Mouse (Mus musculus): ENCODE measurements around the gene Slc25a30. TPM values are rescaled to one million over a fixed set of nuclear protein-coding genes. Genes with fewer than 3 reads are reported as not detected.

Slc25a30 gene
- polyA plus RNA-seq, 3 experiments from 2014 or later: 19.9 to 22.3 (median 21.9) TPM

DNA sequence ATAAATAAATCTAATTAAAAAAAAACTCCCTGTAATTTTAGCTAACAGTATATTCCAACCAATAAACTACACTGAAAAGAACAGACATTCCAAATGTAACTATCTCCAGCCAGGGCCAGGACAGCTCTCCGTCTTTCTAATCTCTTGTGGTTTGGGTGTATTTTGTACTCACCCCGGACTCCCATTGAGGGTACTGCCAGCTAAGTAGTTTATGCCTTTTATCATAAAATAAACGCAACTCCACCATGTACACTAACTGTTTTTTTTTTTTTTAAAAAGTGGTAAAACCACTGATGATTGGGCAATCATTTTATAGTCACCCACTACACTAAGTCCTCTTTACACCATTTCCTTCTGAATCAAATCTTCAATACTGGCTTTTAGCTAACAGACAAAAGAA lies 51.2 kb downstream of the Slc25a30 start:
- ATAC-seq: no peak

DNA sequence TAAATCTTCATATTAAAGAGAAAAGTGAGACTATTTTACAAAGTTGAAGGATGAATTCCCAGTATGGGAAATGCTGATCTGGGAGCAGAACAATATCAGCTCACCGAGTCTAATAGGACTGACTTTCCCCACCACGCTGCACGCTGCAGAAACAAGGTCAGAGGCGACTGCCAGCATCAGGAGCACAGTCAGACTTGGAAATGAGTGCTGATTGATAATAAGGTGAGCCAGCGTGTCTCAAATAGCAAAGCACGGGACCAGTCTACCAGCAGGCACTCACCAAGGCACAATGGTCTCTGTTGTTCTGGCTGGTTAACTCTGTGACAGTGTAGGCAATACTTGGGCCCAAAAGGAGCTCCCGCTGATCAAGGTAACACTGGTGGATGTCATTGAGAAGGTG lies 54.2 kb downstream of the Slc25a30 start:
- ATAC-seq: no peak

DNA sequence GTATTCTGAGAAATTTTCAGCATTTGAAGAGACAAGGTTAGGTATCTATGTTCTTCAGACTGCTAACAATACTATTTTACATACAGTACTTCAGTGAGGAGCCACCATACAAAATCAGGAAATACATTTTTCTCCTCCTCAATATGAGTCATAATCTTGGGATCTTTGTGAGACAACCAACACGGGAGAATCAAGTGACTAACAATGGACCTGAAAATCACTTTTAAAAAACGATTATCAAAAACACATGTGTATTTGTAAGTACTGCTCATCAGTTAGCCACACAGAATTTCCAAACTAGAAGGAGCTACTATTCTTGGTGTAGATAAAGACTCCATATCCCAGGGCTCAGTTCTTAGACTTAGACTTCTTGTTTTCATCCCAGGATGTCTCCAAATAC lies 55.5 kb downstream of the Slc25a30 start:
- ATAC-seq: no peak

DNA sequence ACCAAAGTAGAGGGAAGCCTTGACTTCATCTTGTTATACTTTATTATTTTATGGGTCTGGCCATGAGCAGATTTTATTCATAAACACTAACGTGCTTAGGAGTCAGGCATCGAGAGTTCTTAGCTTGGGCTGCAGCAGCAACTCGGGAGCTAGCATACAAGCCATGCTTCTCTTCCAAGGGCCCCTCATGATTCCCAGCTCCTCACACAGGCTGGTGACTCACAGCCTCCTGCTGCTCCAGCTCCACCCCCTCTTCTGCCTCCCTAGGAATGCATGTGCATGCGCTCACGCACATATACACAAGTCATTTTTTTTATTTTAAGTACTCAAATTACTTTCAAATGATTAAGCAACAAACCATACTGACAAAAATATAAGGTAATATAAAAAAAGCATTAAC lies 58.7 kb downstream of the Slc25a30 start:
- no peak for ATAC-seq

DNA sequence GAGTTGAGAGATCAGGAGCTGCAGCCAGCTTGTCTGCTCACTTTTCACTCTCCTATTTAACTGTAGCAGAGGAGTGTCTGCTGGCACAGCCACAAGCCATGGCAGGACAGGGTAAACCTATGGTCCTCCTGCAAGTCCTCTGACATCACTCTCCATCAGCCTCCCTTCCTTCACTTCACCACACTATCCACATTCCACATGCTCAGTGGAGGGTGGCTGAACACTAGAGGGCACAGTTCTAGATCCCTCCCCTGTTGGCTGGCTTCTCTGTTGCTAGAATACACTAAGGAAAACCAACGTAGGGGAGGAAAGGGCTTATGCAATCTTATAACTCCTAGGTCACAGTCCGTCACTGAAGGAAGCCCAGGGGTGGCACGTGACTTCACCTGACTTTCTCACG lies 59.8 kb downstream of the Slc25a30 start:
- ATAC-seq: no peak

DNA sequence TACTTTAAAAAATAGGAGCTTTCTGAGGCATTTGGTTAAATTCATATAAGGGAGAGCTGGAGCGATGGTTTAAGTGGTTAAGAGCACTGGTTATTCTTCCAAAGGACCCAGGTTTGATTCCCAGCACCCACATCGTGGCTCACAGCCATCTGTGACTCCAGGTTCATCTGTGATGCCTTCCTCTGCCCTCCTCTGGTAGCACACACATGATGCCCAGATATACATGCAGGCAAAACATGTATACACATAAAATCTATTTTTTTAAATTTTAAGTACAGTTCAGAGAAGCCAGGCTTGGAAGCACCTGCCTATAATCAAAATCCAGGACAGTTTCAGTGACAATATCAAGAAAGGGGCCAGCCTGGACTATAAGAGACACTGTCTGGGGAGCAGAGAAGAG lies 64.0 kb downstream of the Slc25a30 start:
- no peak for ATAC-seq

DNA sequence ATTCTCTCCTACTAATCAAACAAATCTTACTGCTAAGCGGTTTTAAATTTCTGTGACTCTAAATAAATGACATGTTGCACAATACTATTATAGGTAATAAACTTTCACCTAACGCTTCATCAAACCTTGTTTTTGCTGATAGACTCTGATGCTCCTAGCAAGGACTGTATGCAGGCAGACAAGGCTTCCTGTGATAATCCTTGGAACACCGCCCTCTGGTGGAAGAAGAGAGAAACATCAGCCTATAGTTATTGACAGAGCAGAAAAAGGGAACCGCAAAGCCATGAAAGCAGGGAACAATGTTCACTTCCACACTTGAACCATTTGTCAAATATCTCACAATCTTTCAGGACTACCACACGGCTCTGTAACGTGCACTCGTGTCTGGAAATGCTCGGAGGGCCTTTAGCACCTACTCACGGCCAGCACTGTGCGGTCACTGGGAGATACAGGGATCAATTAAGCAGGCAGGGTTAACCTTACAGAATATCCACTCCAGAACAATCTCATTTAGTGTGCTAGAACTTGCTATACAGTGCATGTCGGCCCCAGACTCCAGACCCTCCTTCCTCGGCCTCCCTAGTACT lies 64.8 kb downstream of the Slc25a30 start:
- ATAC-seq: peak; percentile 50

DNA sequence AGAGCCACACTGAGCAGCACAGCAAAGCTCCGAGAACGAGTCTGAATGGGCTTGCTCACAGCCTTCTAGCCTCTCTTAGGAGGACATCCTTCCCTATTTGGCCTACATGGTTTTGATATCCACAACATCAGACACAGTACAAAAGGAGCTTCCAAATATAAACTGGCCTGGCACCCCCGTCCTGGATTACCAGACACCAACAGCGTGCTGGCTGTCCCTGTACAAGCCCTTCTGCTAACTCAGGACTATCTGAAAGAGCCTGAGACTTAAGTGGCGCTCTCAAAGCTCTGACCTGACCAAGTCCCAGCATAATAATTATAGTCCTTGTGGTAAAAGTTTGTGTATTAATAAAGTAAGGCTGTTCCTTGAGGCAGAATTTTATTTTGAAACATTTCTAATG lies 66.7 kb downstream of the Slc25a30 start:
- ATAC-seq: no peak

DNA sequence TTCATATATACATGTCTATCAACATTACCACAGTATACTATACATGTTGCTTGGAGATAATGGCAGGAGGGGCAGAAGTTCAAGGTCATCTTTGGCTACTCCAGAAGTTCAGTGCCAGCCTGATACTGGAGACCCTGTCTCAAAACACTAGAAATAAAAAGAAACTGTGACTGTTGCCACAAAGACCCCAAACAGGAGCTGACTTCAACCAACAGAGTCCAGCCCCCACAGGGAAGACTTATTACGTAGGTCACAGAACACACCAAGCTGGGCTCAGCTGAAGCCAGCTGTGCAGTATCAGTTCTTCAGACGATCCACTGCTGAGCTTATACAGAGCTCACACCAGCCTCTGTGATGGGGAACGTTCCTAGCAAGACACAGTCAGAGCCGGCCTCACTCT lies 70.4 kb downstream of the Slc25a30 start:
- ATAC-seq: no peak

DNA sequence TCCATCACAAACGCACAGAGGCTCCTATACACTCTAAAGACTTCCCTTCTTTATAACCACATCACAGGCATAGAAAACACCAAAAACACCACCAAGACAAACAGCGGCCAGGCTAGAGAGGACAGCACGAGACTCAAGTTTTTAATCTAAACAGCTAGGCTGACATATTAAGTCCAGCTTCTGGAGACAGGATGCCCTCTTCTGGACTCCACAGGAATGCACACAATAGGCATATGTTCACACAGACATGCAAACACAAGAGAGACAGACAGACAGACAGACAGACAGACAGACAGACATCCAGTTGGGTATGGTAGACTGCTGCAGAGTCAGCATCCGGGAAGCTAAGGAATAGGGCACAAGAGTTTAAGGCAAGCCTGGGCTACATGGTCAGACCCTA lies 73.2 kb downstream of the Slc25a30 start:
- ATAC-seq: no peak

DNA sequence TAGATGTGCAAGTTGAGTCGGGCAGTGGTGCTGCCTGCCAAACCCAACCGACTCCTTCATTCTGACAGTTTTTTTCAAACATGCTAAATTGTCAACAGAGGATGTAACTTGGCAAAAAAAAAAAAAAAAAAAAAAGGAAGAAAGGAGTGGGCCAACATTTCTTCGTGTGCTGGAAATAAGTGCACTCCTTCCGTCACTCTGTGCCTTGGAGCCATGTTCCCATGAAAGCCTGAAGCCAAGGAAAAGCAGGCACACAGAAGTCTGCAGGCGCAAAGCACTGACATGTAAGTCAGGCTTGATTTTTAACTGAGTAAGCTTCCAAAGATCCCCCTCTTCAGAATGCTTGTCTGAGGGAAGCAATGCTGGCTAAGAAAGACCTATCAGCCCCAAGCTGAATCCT lies 74.2 kb downstream of the Slc25a30 start:
- no peak for ATAC-seq

DNA sequence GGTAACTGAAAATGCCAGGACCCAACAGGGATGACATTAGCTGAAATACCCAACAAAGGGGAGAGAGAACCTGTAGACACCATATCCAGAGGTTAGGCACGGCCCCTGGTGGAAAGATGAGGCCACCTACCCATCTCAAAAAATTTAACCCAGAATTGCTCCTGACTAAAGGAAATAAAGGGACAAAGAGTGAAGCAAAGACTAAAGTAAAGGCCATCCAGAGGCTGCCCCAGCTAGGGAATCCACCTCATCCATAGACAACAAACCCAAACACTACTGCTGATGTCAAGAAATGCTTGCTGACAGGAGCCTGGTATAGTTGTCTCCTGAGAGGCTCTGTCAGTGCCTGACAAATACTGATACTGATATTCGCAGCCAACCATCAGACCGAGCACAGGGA lies 75.1 kb downstream of the Slc25a30 start:
- ATAC-seq: no peak

Other genes starting within 250 kb of the Slc25a30 start
- gene Spert, start 193.9 kb downstream of the Slc25a30 start, polyA plus RNA-seq (2017; shearing (Covaris generic)): not detected
- gene Erich6b, start 144.8 kb downstream of the Slc25a30 start, polyA plus RNA-seq (2017; shearing (Covaris generic)): not detected
- gene Cog3, start 32.5 kb downstream of the Slc25a30 start, polyA plus RNA-seq (2017; shearing (Covaris generic)): 10 to 100 TPM in 1 of 3 experiments, 1 to 10 TPM in 2; 8.5 to 10.1 (median 8.6) TPM
- gene Tpt1, start 58.1 kb upstream of the Slc25a30 start, polyA plus RNA-seq (2017; shearing (Covaris generic)): 1,000 to 10,000 TPM; 1,603 to 2,042 (median 1,729) TPM
- 1 to 10 TPM in 2 of 3 experiments, under 1 TPM in 1; 0.64 to 2.3 (median 1.3) TPM for gene Kctd4, start 168.0 kb upstream of the Slc25a30 start, polyA plus RNA-seq (2017; shearing (Covaris generic))
- 10 to 100 TPM; 41.4 to 54.9 (median 48.8) TPM for gene Gtf2f2, start 223.8 kb upstream of the Slc25a30 start, polyA plus RNA-seq (2017; shearing (Covaris generic))

All from inflammation-experienced regulatory T-cells, adult 6 months (primary cell).